8 mouse cellular contexts compared by ENCODE assay signal in the genomic region with DNA sequence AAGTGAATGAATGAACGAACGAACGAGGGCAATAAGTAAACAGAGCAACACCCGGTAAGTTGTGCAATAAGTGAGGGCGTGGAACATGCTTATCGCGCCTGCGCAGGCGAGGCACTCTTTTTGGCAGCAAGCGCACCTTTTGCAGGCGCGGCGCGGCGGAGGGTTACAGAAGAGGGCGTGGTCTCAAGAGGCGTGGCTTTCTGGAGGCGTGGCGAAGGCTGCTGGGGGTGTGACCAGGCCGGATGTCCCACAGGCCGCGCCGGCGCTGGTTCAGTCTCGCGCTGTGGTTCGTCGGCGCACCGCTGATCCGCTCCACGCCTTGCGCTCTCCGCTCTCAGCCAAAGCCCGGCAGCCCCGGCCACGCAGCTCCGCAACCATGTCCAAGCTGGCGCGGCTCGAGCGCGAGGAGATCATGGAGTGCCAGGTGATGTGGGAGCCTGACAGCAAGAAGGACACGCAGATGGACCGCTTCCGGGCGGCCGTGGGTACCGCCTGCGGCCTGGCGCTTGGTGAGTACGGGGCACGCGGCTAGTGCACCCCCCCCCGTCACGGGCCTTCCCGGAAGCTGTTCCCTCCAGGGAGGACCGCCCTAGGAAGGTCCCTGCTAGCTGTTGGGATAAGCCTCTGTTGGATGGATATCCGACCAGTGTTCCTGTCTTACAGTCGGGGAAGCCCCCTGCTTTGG. TPM values are rescaled to one million over a fixed set of nuclear protein-coding genes. Genes with fewer than 3 reads are reported as not detected.
A peak's percentile ranks its signal among the peaks of the same experiment; 100 is the strongest.
DNase-seq lines count a peak whose midpoint lies in the region; ATAC-seq and TF ChIP-seq lines count a peak whose summit lies in the region.

Gene Aacs (plus strand): TSS at position 214 of the 685 bp plus-strand sequence.

- H3K4me3 ChIP-seq in cortical plate, adult 2 months (ENCODE audit: insufficient read depth, low read length): peak within 1 kb of the TSS; percentile 52
- peak within 1 kb of the TSS; percentile 98 for H3K4me3 ChIP-seq in megakaryocyte, embryonic 14.5 days (replicated peaks)

- peak; percentile 99 for TF ChIP-seq POLR2A in cortical plate, adult 2 months (IDR thresholded peaks at IDR 0.05; ENCODE audit: extremely low read depth, insufficient read depth, low read length)

- peak within 1 kb of the TSS; percentile 3; the same call in 1 of the 2 replicates for H3K27ac ChIP-seq in cortical plate, adult 2 months (ENCODE audit: insufficient read depth, low read length)

- no peak for TF ChIP-seq CTCF in cortical plate, adult 2 months (IDR thresholded peaks at IDR 0.05; ENCODE audit: extremely low read depth, insufficient read depth, low read length)

- ATAC-seq in activated CD4-positive, CD25-positive, alpha-beta regulatory T cell, adult 4 months: peak; percentile 95

- H3K27me3 ChIP-seq in megakaryocyte, embryonic 14.5 days (replicated peaks): no peaks in the 10 kb centered on the region

- DNase-seq in gastrocnemius, adult 8-10 months (ENCODE audit: low spot score in 2 of 2): peak; percentile 97 to 98
- peak; percentile 79 for DNase-seq in hindlimb bud, embryonic 11.5 days (ENCODE audit: extremely low spot score, low read depth, low spot score)
- DNase-seq in left cerebral cortex, adult 8-10 months (ENCODE audit: low spot score in 2 of 2): peak; percentile 93 to 97
- peak; percentile 98 to 99 for DNase-seq in right cerebral cortex, postnatal 10 days (ENCODE audit: low spot score in 2 of 2)
- peak; percentile 98 for DNase-seq in urinary bladder, postnatal 25 days (ENCODE audit: low spot score)

- peaks cover 34% of the 10 kb centered on the region for H3K36me3 ChIP-seq in megakaryocyte, embryonic 14.5 days (replicated peaks; ENCODE audit: low read length)

- no peaks in the 10 kb centered on the region for H3K9me3 ChIP-seq in megakaryocyte, embryonic 14.5 days

- peaks cover 3% of the 10 kb centered on the region; the same call in 1 of the 2 replicates for H3K4me1 ChIP-seq in cortical plate, adult 2 months (ENCODE audit: control insufficient read depth, insufficient read depth, low read length)
- H3K4me1 ChIP-seq in megakaryocyte, embryonic 14.5 days: peaks cover 56% of the 10 kb centered on the region

RNA-seq across cellular contexts. Expression of gene Aacs, which starts in this region (rescaled TPM):
- polyA plus RNA-seq in activated CD4-positive, CD25-positive, alpha-beta regulatory T cell, adult 4 months (2017; shearing (Covaris generic)): 10 to 100 TPM; 18.0 to 36.4 TPM
- polyA plus RNA-seq in cortical plate, adult 2 months (2012; rRNA removed): 51.5 and 51.8 TPM in 2 replicates
- total RNA-seq in gastrocnemius, adult 8-10 months (2022): 1 to 10 TPM; 1.9 to 5.4 (median 4.8) TPM
- 10 to 100 TPM; 40.9 to 49.1 (median 44.4) TPM for total RNA-seq in left cerebral cortex, adult 8-10 months (2022)
- 55.1 and 59.7 TPM in 2 replicates for polyA plus RNA-seq in megakaryocyte, embryonic 14.5 days (2012; ENCODE audit: insufficient read depth, low replicate concordance)

Comparison
In these comparisons a context has a peak if more than half of its experiments do, and no peak if none do; other contexts are left out.
1. Peak in every context shown above with its lines: DNase-seq, ATAC-seq, H3K4me3 ChIP-seq and H3K27ac ChIP-seq.
2. RNA of gene Aacs (total RNA-seq): 40.9 to 49.1 TPM in left cerebral cortex, adult 8-10 months; 1.9 to 5.4 TPM in gastrocnemius, adult 8-10 months; every median in the first group is over 4 times any median in the second.